Mouse (Mus musculus) heart, postnatal 10 days (tissue): ENCODE measurements around the gene Sh3bp1. TPM values are rescaled to one million over a fixed set of nuclear protein-coding genes. Genes with fewer than 3 reads are reported as not detected.
A peak's percentile ranks its signal among the peaks of the same experiment; 100 is the strongest.
"Not testable (repeated sequence)": the region's sequence is repeated elsewhere in the genome, so short reads cannot be mapped to it uniquely, and the experiment has no call there.

ENCODE experiments used
- DNase-seq, 2 experiments: peaks; one replicate each; pipeline ENCODE4 v3.0.0; 2021
- intact Hi-C: fragments of 180-260 bp; cut with DNase I; formaldehyde crosslinking; loops from one replicate; pipeline ENCODE4 v1.15.1; 2025
- total RNA-seq, 2 experiments: library from RNA; stranded (reverse); gene quantifications; 2 replicates each; pipeline ENCODE4 v1.2.3; 2021

Gene Sh3bp1
- total RNA-seq, 2 experiments from 2014 or later: 6.3 to 8.2 TPM

GRCm38 (mm10) chr15:78876991-78877809 lies 22.4 kb upstream of the Sh3bp1 start, which contains the start of gene Gga1:
TSS of gene Gga1 (plus strand) at chr15:78877190.
- peak; percentile 97 to 98 for DNase-seq
- intact Hi-C loops: no loop called here

DNA sequence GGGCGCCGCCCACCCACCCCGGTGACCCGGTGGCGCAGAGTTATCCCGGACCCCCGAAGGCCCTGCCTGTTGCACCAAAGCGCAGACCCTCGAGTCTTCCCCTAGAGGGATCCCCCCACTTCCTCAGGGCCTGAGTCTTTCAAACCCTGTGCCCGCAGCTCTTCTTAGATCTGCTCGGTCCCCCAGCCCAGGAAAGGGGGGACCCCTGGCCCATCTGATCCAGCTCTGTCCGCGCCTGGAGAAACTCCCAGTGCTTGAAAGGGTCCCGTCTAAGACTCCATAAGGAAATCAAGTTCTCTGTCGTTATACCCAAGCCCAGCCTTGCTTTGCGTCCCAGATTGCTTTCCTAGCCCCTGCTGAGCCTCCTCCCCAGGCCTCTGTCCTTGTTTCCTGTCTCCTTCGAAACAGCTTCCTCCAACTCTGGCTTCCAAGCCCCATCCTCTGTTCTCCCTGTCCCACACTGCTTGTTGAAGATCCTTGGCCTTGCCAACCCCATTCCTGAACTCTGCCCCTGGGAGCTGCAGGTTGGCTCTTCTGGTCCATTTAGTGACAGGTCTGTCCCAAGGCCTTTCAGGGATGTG lies 21.7 kb upstream of the Sh3bp1 start:
- peak; percentile 52 to 56 for DNase-seq
- intact Hi-C loops: no loop called here

GRCm38 (mm10) chr15:78878792-78879516 lies 20.6 kb upstream of the Sh3bp1 start:
- intact Hi-C loops, DNase-seq: not testable (repeated sequence)

- intact Hi-C loops: no loop called here
- no peak for DNase-seq
Measured at GRCm38 (mm10) chr15:78880432-78880831, 19.1 kb upstream of the Sh3bp1 start.

- no peak for DNase-seq
- intact Hi-C loops: no loop called here
Measured at GRCm38 (mm10) chr15:78881828-78882227, 17.7 kb upstream of the Sh3bp1 start.

DNA sequence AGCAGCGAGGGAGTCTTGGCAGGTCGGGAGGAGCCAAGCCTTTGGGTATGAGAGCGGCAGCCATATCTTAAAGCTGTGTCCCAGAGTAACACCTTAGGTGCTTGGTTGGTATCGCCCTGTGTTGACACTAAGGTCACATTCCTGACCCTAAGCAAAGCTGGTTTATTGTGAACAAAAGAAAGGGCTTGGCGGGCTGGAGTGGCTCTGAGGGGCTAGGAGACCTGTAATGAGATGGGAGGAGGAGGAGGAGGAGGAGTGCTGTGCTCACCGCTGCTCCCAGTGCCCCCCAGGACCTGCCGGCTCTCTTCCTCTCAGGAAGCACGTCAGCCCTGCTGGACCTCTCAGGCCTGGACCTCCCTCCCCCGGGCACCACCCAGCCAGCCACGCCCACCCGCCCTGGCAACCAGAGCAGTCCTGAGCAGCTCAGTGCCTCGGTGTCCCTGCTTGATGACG lies 10.1 kb upstream of the Sh3bp1 start:
- intact Hi-C loops: no loop called here
- DNase-seq: no peak

- intact Hi-C loops: no loop called here
Measured at GRCm38 (mm10) chr15:78892440-78892839, 7.1 kb upstream of the Sh3bp1 start.

GRCm38 (mm10) chr15:78894726-78895125 lies 4.8 kb upstream of the Sh3bp1 start:
- intact Hi-C loops: no loop called here
- DNase-seq: no peak

More at GRCm38 (mm10) chr15:78892440-78892839, 7.1 kb upstream of the Sh3bp1 start:
- no peak for DNase-seq

- intact Hi-C loops: no loop called here
- DNase-seq: no peak
Measured at GRCm38 (mm10) chr15:78895741-78896140, 3.8 kb upstream of the Sh3bp1 start.

DNA sequence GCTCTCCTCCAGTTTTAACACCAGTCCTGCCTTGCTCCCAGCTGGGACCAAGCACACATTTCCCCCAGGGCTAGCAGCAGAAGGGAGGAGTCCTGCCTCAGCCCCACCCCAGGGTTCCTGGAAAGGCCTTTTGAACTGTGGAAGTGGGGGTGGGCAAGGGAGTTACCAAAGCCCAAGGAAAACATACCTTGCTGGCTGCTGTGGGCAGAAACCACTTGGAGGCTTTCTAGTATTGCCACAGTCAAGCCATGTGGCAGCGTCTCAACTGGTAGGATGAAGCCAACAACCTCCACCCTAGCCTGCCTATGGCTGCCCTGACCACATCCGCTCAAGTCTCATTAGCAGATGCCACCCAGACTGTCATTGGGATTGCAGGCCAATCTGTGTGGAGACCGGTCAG lies 3.4 kb upstream of the Sh3bp1 start:
- DNase-seq: no peak

DNA sequence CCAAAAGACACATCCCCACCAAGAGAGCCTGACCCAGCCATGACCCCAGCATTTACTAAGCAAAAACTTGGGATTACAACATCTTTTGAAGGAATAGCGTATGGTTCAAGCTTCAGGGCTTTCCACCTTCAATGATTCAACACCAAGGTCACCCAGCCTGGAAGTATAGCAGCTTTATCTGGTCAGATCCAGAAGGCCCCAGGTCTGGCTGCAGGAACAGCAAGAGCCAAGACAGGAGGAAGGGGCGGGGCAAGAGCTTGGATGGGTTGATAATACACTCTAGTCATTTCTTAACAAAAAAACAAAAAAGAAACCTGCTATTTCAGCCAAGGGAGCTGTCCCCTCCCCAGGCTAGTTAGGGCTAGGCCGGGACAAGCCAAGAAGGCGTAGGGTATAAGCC lies 2.1 kb upstream of the Sh3bp1 start:
- intact Hi-C loops: no loop called here
- DNase-seq: no peak

More for the DNA sequence above, 3.4 kb upstream of the Sh3bp1 start:
- intact Hi-C loops: no loop called here

DNA sequence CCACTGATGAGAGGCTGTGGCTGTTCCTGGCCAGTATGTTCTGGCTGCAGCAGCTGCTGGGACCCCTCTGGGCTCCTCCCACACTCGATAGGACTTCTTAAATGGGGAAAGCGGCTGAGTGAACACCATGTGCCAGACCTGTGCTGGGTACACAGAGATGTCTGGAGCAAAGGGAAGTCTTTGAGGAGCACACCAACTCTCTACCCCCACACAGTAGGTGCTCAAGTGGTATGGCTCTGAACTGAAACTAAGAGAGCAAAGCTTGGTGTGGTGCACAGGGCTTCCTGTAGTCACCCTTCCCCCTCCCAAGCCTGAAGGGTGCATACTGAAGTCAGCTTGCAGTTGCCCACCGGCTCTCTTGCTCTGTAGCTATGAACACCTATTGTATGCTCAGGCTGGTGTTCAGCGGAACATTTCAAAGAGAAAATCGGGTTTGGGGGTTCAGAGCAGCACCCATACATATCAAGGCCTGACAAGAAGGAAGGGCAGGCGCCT lies 1.0 kb upstream of the Sh3bp1 start:
- intact Hi-C loops: no loop called here
- DNase-seq: no peak

DNA sequence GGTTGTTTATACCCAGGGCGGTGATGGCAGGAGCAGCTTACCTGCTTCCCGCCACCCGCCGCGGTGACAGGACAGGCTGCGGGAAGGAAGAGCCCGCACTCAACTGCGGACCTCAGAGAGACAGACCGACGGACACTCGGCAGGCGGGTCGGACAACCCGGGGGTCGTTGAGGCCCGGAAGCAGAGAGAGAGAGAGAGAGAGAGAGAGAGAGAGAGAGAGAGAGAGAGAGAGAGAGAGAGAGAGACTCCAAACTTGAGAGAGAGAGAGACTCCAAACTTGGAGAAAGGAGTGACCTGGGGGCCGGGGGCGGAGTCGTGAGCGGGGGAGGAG lies 194 bp upstream of the Sh3bp1 start, which contains the start of gene Gm49510:
Gm49510 (plus strand) TSS at position 259 of the 331 bp plus-strand sequence.
- no peak for DNase-seq
- intact Hi-C loops: no loop called here

DNA sequence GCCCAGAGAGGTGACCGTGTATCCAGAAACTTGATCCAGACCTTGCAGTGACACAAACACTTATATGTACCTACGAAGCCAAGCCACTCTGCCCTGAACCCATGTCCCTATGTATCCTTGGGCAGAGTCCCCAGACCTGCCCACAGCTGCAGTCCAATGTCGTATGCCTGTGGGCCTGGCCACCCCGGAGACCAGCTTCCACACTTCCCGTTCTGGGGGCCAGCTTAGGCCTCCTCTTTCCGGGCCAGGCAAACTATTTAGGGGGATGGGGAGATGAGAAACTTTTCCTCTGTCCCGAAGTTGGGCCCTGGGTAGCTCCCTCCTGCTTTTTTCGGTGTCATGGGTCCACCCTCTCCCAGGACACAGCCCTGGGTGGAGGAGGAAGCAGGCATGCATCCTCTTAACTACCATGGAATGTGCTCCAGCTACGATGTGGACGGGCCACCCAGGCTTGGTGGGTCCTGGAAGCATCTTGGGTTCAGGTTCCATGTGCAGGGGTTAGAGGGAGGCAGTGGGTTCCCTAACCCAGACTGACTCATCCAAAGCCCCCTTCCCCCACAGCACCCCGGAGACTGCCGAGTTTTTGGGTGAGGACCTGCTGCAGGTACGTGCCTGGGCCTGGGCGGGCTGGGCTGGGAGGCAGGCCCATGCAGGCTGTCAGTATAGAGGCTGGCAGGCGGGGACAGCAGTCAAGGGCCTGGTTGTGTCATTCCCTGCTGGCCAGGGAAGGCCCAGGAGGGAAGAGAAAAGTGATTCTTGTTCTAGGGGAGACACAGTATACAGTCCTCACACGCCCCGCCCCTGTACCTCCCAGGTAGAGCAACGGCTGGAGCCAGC lies 1.2 kb downstream of the Sh3bp1 start:
- intact Hi-C loops: loop anchor here (5.0 kb wide), 1 partner anchor 116 kb away; no protein-coding TSS in a partner anchor
- DNase-seq: no peak

GRCm38 (mm10) chr15:78901422-78901789 lies 1.8 kb downstream of the Sh3bp1 start:
- intact Hi-C loops: loop anchor here (5.0 kb wide), 1 partner anchor 116 kb away; no protein-coding TSS in a partner anchor
- no peak for DNase-seq

GRCm38 (mm10) chr15:78903243-78903642 lies 3.7 kb downstream of the Sh3bp1 start:
- intact Hi-C loops: loop anchor here (5.0 kb wide), 1 partner anchor 114 kb away; no protein-coding TSS in a partner anchor
- peak; percentile 88 to 93 for DNase-seq

- intact Hi-C loops: no loop called here
- no peak for DNase-seq
Measured at GRCm38 (mm10) chr15:78908399-78908798, 8.8 kb downstream of the Sh3bp1 start.

DNA sequence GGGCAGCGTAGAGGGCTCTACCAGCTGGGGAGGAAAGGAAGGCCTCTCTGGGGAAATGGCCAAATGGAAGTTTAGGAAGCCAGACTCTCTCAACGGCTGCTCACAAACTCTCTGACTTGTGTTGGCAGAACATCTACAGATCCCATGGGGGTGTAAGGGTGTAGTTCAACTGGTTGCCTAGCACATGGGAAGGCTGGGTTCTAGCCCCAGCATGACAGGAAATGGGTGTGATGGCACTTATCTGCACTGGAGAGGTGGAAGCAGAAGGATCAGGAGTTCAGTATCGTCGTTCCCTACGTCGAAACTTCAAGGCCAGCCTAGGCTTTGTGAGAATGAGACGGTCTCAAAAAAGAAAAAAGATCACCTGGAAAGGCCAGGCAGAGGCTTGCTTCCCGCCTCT lies 9.4 kb downstream of the Sh3bp1 start:
- intact Hi-C loops: no loop called here
- no peak for DNase-seq

DNA sequence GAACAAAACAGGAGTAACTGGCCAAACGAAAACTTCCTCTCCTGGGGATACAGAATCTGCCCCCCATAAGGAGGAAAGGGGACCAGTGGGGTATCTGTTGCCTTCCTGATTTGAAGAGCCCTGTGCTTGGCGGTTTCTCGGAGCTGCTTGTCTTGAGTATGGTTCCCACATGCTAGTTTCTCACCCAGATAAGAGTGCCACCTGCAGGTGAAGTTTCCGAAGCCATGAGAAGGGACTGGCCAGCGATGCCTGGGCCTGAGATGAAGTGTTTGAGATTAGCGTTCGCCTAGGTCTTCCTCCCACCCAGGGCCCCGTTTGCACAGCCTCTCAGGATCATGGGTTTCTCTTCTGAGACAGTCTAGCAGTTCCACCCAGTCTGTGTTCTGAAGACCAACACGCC lies 12.5 kb downstream of the Sh3bp1 start:
- DNase-seq: no peak
- intact Hi-C loops: loop anchor here (2.0 to 10.0 kb wide), 3 partner anchors 160 to 289 kb away; partner anchors contain the start of genes 1700088E04Rik and Polr2f

DNA sequence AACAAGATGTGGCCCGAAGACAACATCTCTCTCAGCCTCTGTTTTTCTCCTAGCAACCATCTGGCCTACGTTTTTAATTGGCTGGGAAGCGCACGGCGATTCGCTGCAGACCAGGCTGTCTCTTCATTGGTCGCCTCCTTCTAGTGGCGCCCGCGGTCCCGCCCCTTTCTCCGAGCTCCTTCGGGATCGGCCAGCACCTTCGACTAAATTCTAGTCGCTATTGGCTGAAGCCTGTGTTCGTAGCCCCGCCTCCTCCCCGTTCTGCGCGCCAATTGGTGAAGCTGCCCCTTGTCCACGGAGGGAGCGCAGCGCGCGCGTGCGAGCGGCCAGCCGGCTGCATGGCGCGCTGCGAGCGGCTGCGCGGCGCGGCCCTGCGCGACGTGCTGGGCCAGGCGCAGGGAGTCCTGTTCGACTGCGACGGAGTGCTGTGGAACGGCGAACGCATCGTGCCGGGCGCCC lies 14.1 kb downstream of the Sh3bp1 start, which contains the start of gene Pdxp:
Pdxp (plus strand) TSS at position 288 of the 459 bp plus-strand sequence.
- intact Hi-C loops: loop anchor here (2.0 to 10.0 kb wide), 3 partner anchors 159 to 291 kb away; partner anchors contain the start of genes 1700088E04Rik and Polr2f
- peak; percentile 95 for DNase-seq
